Mouse (Mus musculus): ENCODE results near the gene Agfg2. TPM values are rescaled to one million over a fixed set of nuclear protein-coding genes. Genes with fewer than 3 reads are reported as not detected.

Gene Agfg2
- polyA plus RNA-seq, 1 experiment from 2014 or later = 19.0 TPM

GRCm38 (mm10) chr5:137653366-137653765, 31.2 kb downstream of the Agfg2 start:
- H3K4me3 ChIP-seq (replicated peaks; ENCODE audit: low read length) = no peak overlapping the region
- H3K4me2 ChIP-seq (ENCODE audit: low read depth, low read length) = no peak overlapping the region
- H3K9me3 ChIP-seq (replicated peaks; ENCODE audit: control insufficient read depth, low read length) = no peaks in the 10 kb centered on the region
- H3K27me3 ChIP-seq (ENCODE audit: control insufficient read depth, insufficient read depth, low read length) = no peaks in the 10 kb centered on the region
- ATAC-seq (ENCODE audit: insufficient read depth, low FRiP score) = no peak
- H3K4me1 ChIP-seq (ENCODE audit: control insufficient read depth, insufficient read depth, low read length) = peaks cover 27% of the 10 kb centered on the region
- H3K9ac ChIP-seq (ENCODE audit: low read length) = no peak overlapping the region
- WGBS = 89% methylated on average over 10 of the region's 10 CpGs
- no peak overlapping the region for H3K27ac ChIP-seq (ENCODE audit: low read length)
- H3K36me3 ChIP-seq (ENCODE audit: control insufficient read depth, insufficient read depth, low read length) = no peaks in the 10 kb centered on the region; the same call in 1 of the 2 replicates

GRCm38 (mm10) chr5:137652474-137652873, 32.1 kb downstream of the Agfg2 start:
- no peaks in the 10 kb centered on the region for H3K9me3 ChIP-seq (replicated peaks; ENCODE audit: control insufficient read depth, low read length)
- H3K4me1 ChIP-seq (ENCODE audit: control insufficient read depth, insufficient read depth, low read length) = peaks cover 27% of the 10 kb centered on the region
- WGBS = 29% methylated on average over 3 of the region's 3 CpGs
- H3K27me3 ChIP-seq (ENCODE audit: control insufficient read depth, insufficient read depth, low read length) = no peaks in the 10 kb centered on the region
- no peak overlapping the region for H3K4me2 ChIP-seq (ENCODE audit: low read depth, low read length)
- H3K9ac ChIP-seq (ENCODE audit: low read length) = no peak overlapping the region
- no peaks in the 10 kb centered on the region; the same call in 1 of the 2 replicates for H3K36me3 ChIP-seq (ENCODE audit: control insufficient read depth, insufficient read depth, low read length)
- no peak overlapping the region for H3K27ac ChIP-seq (ENCODE audit: low read length)
- H3K4me3 ChIP-seq (replicated peaks; ENCODE audit: low read length) = no peak overlapping the region
- peak; percentile 51; the same call in 1 of the 2 replicates for ATAC-seq (ENCODE audit: insufficient read depth, low FRiP score)

GRCm38 (mm10) chr5:137649669-137650571, 34.6 kb downstream of the Agfg2 start:
- peak overlapping the region; percentile 34 for H3K4me2 ChIP-seq (ENCODE audit: low read depth, low read length)
- H3K4me3 ChIP-seq (replicated peaks; ENCODE audit: low read length) = no peak overlapping the region
- WGBS = 13% methylated on average over 18 of the region's 18 CpGs
- peaks cover 14% of the 10 kb centered on the region for H3K27me3 ChIP-seq (ENCODE audit: control insufficient read depth, insufficient read depth, low read length)
- no peaks in the 10 kb centered on the region; the same call in 1 of the 2 replicates for H3K36me3 ChIP-seq (ENCODE audit: control insufficient read depth, insufficient read depth, low read length)
- H3K4me1 ChIP-seq (ENCODE audit: control insufficient read depth, insufficient read depth, low read length) = peaks cover 31% of the 10 kb centered on the region
- H3K9ac ChIP-seq (ENCODE audit: low read length) = peak overlapping the region; percentile 29; the same call in 1 of the 2 replicates
- ATAC-seq (ENCODE audit: insufficient read depth, low FRiP score) = peak; percentile 44; the same call in 1 of the 2 replicates
- H3K27ac ChIP-seq (ENCODE audit: low read length) = peak overlapping the region; percentile 14; the same call in 1 of the 2 replicates
- no peaks in the 10 kb centered on the region for H3K9me3 ChIP-seq (replicated peaks; ENCODE audit: control insufficient read depth, low read length)

GRCm38 (mm10) chr5:137649251-137649650, 35.3 kb downstream of the Agfg2 start:
- ATAC-seq (ENCODE audit: insufficient read depth, low FRiP score) = no peak
- H3K9ac ChIP-seq (ENCODE audit: low read length) = 0 out of 2 replicates have a peak overlapping the region, but pooled peaks have one; percentile 12
- peaks cover 20% of the 10 kb centered on the region for H3K27me3 ChIP-seq (ENCODE audit: control insufficient read depth, insufficient read depth, low read length)
- H3K9me3 ChIP-seq (replicated peaks; ENCODE audit: control insufficient read depth, low read length) = no peaks in the 10 kb centered on the region
- H3K4me3 ChIP-seq (replicated peaks; ENCODE audit: low read length) = no peak overlapping the region
- WGBS = 32% methylated on average over 4 of the region's 4 CpGs
- H3K27ac ChIP-seq (ENCODE audit: low read length) = no peak overlapping the region
- H3K4me1 ChIP-seq (ENCODE audit: control insufficient read depth, insufficient read depth, low read length) = peaks cover 31% of the 10 kb centered on the region
- H3K4me2 ChIP-seq (ENCODE audit: low read depth, low read length) = no peak overlapping the region
- no peaks in the 10 kb centered on the region for H3K36me3 ChIP-seq (ENCODE audit: control insufficient read depth, insufficient read depth, low read length)

- Histone ChIP-seq H3K36me3 (ENCODE audit: control insufficient read depth, insufficient read depth, low read length) (no peaks in the 10 kb centered on the region), H3K4me1 (ENCODE audit: control insufficient read depth, insufficient read depth, low read length) (peaks cover 31% of the 10 kb centered on the region), H3K9me3 (replicated peaks; ENCODE audit: control insufficient read depth, low read length) (no peaks in the 10 kb centered on the region), H3K4me2 (ENCODE audit: low read depth, low read length) (no peak overlapping the region), H3K27me3 (ENCODE audit: control insufficient read depth, insufficient read depth, low read length) (peaks cover 27% of the 10 kb centered on the region), H3K9ac (ENCODE audit: low read length) (no peak overlapping the region), H3K4me3 (replicated peaks; ENCODE audit: low read length) (no peak overlapping the region), H3K27ac (ENCODE audit: low read length) (no peak overlapping the region)
- ATAC-seq (ENCODE audit: insufficient read depth, low FRiP score) = no peak
- 41% methylated on average over 9 of the region's 9 CpGs for WGBS
These were observed 36.5 kb downstream of the Agfg2 start for GRCm38 (mm10) chr5:137647827-137648601.

GRCm38 (mm10) chr5:137645652-137646091, 38.9 kb downstream of the Agfg2 start, which contains the start of gene Irs3:
Gene Irs3, minus strand, starts transcription at chr5:137645714.
- Histone ChIP-seq H3K4me2 (ENCODE audit: low read depth, low read length) (peak within 1 kb of the TSS; percentile 53), H3K4me1 (ENCODE audit: control insufficient read depth, insufficient read depth, low read length) (peaks cover 27% of the 10 kb centered on the region), H3K27me3 (ENCODE audit: control insufficient read depth, insufficient read depth, low read length) (peaks cover 27% of the 10 kb centered on the region), H3K9me3 (replicated peaks; ENCODE audit: control insufficient read depth, low read length) (no peaks in the 10 kb centered on the region), H3K27ac (ENCODE audit: low read length) (no peak within 1 kb of the TSS), H3K4me3 (replicated peaks; ENCODE audit: low read length) (peak within 1 kb of the TSS; percentile 33), H3K36me3 (ENCODE audit: control insufficient read depth, insufficient read depth, low read length) (peaks cover 7% of the 10 kb centered on the region), H3K9ac (ENCODE audit: low read length) (peak within 1 kb of the TSS; percentile 23; the same call in 1 of the 2 replicates)
- WGBS = 31% methylated on average over 11 of the region's 11 CpGs
- ATAC-seq (ENCODE audit: insufficient read depth, low FRiP score) = no peak

- Histone ChIP-seq H3K9ac (ENCODE audit: low read length) (peak overlapping the region; percentile 23; the same call in 1 of the 2 replicates), H3K27ac (ENCODE audit: low read length) (no peak overlapping the region), H3K27me3 (ENCODE audit: control insufficient read depth, insufficient read depth, low read length) (peaks cover 27% of the 10 kb centered on the region), H3K9me3 (replicated peaks; ENCODE audit: control insufficient read depth, low read length) (no peaks in the 10 kb centered on the region), H3K4me2 (ENCODE audit: low read depth, low read length) (peak overlapping the region; percentile 53), H3K4me3 (replicated peaks; ENCODE audit: low read length) (peak overlapping the region; percentile 33), H3K36me3 (ENCODE audit: control insufficient read depth, insufficient read depth, low read length) (peaks cover 12% of the 10 kb centered on the region), H3K4me1 (ENCODE audit: control insufficient read depth, insufficient read depth, low read length) (peaks cover 22% of the 10 kb centered on the region)
- 5% methylated on average over 44 of the region's 44 CpGs for WGBS
- no peak for ATAC-seq (ENCODE audit: insufficient read depth, low FRiP score)
These were observed 39.4 kb downstream of the Agfg2 start for GRCm38 (mm10) chr5:137645091-137645651.

GRCm38 (mm10) chr5:137644484-137644883, 40.0 kb downstream of the Agfg2 start:
- H3K4me3 ChIP-seq (replicated peaks; ENCODE audit: low read length) = no peak overlapping the region
- H3K27ac ChIP-seq (ENCODE audit: low read length) = no peak overlapping the region
- H3K27me3 ChIP-seq (ENCODE audit: control insufficient read depth, insufficient read depth, low read length) = peaks cover 27% of the 10 kb centered on the region
- H3K4me1 ChIP-seq (ENCODE audit: control insufficient read depth, insufficient read depth, low read length) = peaks cover 15% of the 10 kb centered on the region
- H3K9ac ChIP-seq (ENCODE audit: low read length) = no peak overlapping the region
- H3K36me3 ChIP-seq (ENCODE audit: control insufficient read depth, insufficient read depth, low read length) = peaks cover 15% of the 10 kb centered on the region
- H3K4me2 ChIP-seq (ENCODE audit: low read depth, low read length) = no peak overlapping the region
- no peaks in the 10 kb centered on the region for H3K9me3 ChIP-seq (replicated peaks; ENCODE audit: control insufficient read depth, low read length)
- no peak for ATAC-seq (ENCODE audit: insufficient read depth, low FRiP score)
- 53% methylated on average over 19 of the region's 19 CpGs for WGBS
